Mouse (Mus musculus) liver, adult 2 months (tissue): ENCODE data around the gene Tmem98.

Source experiments
- CTCF ChIP-seq: fragments of 200-500 bp; IDR thresholded peaks from 2 replicates; pipeline ENCODE4 v1.5.1; 2011; ENCODE audit warnings: low read depth, low read length, control low read depth
- POLR2A ChIP-seq: fragments of 200-500 bp; IDR thresholded peaks from 2 replicates; pipeline ENCODE4 v1.6.1; 2011; ENCODE audit warnings: low read length, control low read depth; ENCODE audit not compliant: insufficient read depth; ENCODE audit errors: extremely low read depth

GRCm38 (mm10) chr11:80835395-80835794, 25.4 kb downstream of the Tmem98 start:
- TF ChIP-seq CTCF, result no peak
- TF ChIP-seq POLR2A, result no peak
